Mouse (Mus musculus) testis, adult 2 months (tissue): ENCODE results near the gene Rex1bd.

Experiments used
- CTCF ChIP-seq: fragments of 200-500 bp; IDR thresholded peaks from 2 replicates; pipeline ENCODE4 v1.5.1; 2012; ENCODE audit warnings: low read depth, mild to moderate bottlenecking, inconsistent platforms, low read length, moderate library complexity; ENCODE audit not compliant: control insufficient read depth, insufficient read depth, insufficient replicate concordance
- POLR2A ChIP-seq: fragments of 200-500 bp; IDR thresholded peaks from 2 replicates; pipeline ENCODE4 v1.6.1; 2012; ENCODE audit warnings: low read depth, mild to moderate bottlenecking, inconsistent platforms, low read length, moderate library complexity; ENCODE audit not compliant: control insufficient read depth

DNA sequence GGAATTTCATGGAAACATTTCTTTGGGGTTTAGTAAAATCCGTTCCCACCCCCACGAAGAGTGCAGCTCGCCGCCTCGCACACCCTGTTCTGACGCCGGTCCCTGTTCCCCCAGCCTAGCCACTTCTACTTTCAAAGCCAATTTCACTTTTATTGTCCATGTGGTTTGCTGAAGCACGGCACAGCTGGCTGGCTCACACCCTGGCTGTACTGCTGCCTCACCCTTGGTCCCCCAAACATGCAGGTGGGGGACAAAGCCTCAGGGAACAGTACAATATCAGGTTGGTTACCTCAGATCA is 44.1 kb downstream of the Rex1bd start:
- TF ChIP-seq CTCF (no peak), POLR2A (no peak)
